Mouse (Mus musculus): ENCODE measurements at regions not wholly inside any gene's neighbourhood (a gene's known extent, or its start where the extent isn't known, plus 50 kb on each side); places are given as distances from the start of the nearest gene placed in this dataset.

GRCm38 (mm10) chr4:69195645-69196044 is 241.4 kb upstream of the Brinp1 start:
- H3K9ac ChIP-seq (ENCODE audit: control insufficient read depth, low read depth, low read length, poor library complexity, severe bottlenecking) = no peak overlapping the region
- H3K36me3 ChIP-seq (ENCODE audit: control insufficient read depth in 1 of 2, insufficient read depth in 2 of 2, low read length in 2 of 2) = no peaks in the 10 kb centered on the region
- DNase-seq (ENCODE audit: low read depth, low spot score) = no peak
- no peaks in the 10 kb centered on the region for H3K4me1 ChIP-seq (ENCODE audit: control insufficient read depth in 1 of 2, insufficient read depth in 2 of 2, low read length in 2 of 2)
- no peaks in the 10 kb centered on the region for H3K27me3 ChIP-seq (ENCODE audit: control insufficient read depth in 1 of 2, insufficient read depth in 2 of 2, low read length in 2 of 2)
- H3K4me3 ChIP-seq (ENCODE audit: control insufficient read depth in 1 of 2, insufficient read depth in 1 of 2, low read depth in 2 of 2, low read length in 2 of 2) = no peak overlapping the region
- TF ChIP-seq CTCF (IDR thresholded peaks at IDR 0.05 in 2 of 3, conservative IDR thresholded peaks at IDR 0.05 in 1 of 3; ENCODE audit: control insufficient read depth in 1 of 3, insufficient read depth in 1 of 3, low read depth in 2 of 3, low read length in 3 of 3, poor library complexity in 1 of 3, severe bottlenecking in 1 of 3) = 0 out of 6 replicates have a peak, but pooled peaks of 1 of the 3 experiments have one; percentile 10
- TF ChIP-seq MAZ (IDR thresholded peaks at IDR 0.05; ENCODE audit: low read depth, low read length) = no peak
- no peak for TF ChIP-seq TBP (IDR thresholded peaks at IDR 0.05; ENCODE audit: low read depth, low read length)
- TF ChIP-seq USF2 (IDR thresholded peaks at IDR 0.05; ENCODE audit: borderline replicate concordance in 1 of 2, insufficient read depth in 1 of 2, low read depth in 1 of 2, low read length in 2 of 2) = no peak
- TF ChIP-seq EP300 (IDR thresholded peaks at IDR 0.05; ENCODE audit: low read depth in 1 of 2, low read length in 2 of 2) = no peak
- TF ChIP-seq TCF12 (IDR thresholded peaks at IDR 0.05; ENCODE audit: low read depth, low read length) = no peak
- H3K9me3 ChIP-seq (replicated peaks; ENCODE audit: insufficient read depth, low read length) = no peaks in the 10 kb centered on the region
- H3K79me2 ChIP-seq (ENCODE audit: control insufficient read depth, insufficient read depth, low read length, poor library complexity) = no peaks in the 10 kb centered on the region
- H3K27ac ChIP-seq (ENCODE audit: control insufficient read depth, low read depth, low read length) = no peak overlapping the region

Data from MEL (cell line).